Mouse (Mus musculus): ENCODE results near the gene Kif14. TPM values are rescaled to one million over a fixed set of nuclear protein-coding genes. Genes with fewer than 3 reads are reported as not detected.
"Not testable (repeated sequence)": the region's sequence is repeated elsewhere in the genome, so short reads cannot be mapped to it uniquely, and the experiment has no call there.

The Kif14 gene
- polyA plus RNA-seq, 3 experiments from 2014 or later: 0.77 to 8.2 (median 3.9) TPM

- no peak for ATAC-seq
These were observed 26.1 kb downstream of the Kif14 start for GRCm38 (mm10) chr1:136492232-136492631.

GRCm38 (mm10) chr1:136499317-136499716 is 33.2 kb downstream of the Kif14 start:
- ATAC-seq: no peak

GRCm38 (mm10) chr1:136502936-136503335 is 36.8 kb downstream of the Kif14 start:
- ATAC-seq: no peak

GRCm38 (mm10) chr1:136506255-136506654 is 40.1 kb downstream of the Kif14 start:
- not testable (repeated sequence) for ATAC-seq

GRCm38 (mm10) chr1:136512317-136512716 is 46.2 kb downstream of the Kif14 start:
- ATAC-seq: no peak

- no peak for ATAC-seq
These were observed 47.0 kb downstream of the Kif14 start for GRCm38 (mm10) chr1:136513181-136513580.

- no peak for ATAC-seq
These were observed 52.7 kb downstream of the Kif14 start for GRCm38 (mm10) chr1:136518699-136519356.

- ATAC-seq: no peak
These were observed 55.3 kb downstream of the Kif14 start for GRCm38 (mm10) chr1:136521363-136521937.

- peak; percentile 48 for ATAC-seq
These were observed 58.8 kb downstream of the Kif14 start for GRCm38 (mm10) chr1:136524917-136525316.

GRCm38 (mm10) chr1:136525818-136526217 is 59.7 kb downstream of the Kif14 start:
- ATAC-seq: no peak

GRCm38 (mm10) chr1:136527163-136527562 is 61.0 kb downstream of the Kif14 start:
- no peak for ATAC-seq

GRCm38 (mm10) chr1:136532556-136532955 is 66.4 kb downstream of the Kif14 start:
- ATAC-seq: no peak

GRCm38 (mm10) chr1:136536947-136537346 is 70.8 kb downstream of the Kif14 start:
- no peak for ATAC-seq

GRCm38 (mm10) chr1:136538247-136538646 is 72.1 kb downstream of the Kif14 start:
- ATAC-seq: peak; percentile 91

- no peak for ATAC-seq
These were observed 74.3 kb downstream of the Kif14 start for GRCm38 (mm10) chr1:136540407-136540895.

GRCm38 (mm10) chr1:136541618-136542376 is 75.7 kb downstream of the Kif14 start:
- ATAC-seq: no peak

GRCm38 (mm10) chr1:136543920-136544319 is 77.8 kb downstream of the Kif14 start:
- ATAC-seq: no peak

- no peak for ATAC-seq
These were observed 80.9 kb downstream of the Kif14 start for GRCm38 (mm10) chr1:136547068-136547467.

- no peak for ATAC-seq
These were observed 84.1 kb downstream of the Kif14 start for GRCm38 (mm10) chr1:136550285-136550684.

GRCm38 (mm10) chr1:136550851-136551540 is 84.9 kb downstream of the Kif14 start:
- peak; percentile 77 for ATAC-seq

GRCm38 (mm10) chr1:136554686-136555085 is 88.5 kb downstream of the Kif14 start:
- no peak for ATAC-seq

GRCm38 (mm10) chr1:136555892-136556291 is 89.7 kb downstream of the Kif14 start:
- ATAC-seq: no peak

- ATAC-seq: not testable (repeated sequence)
These were observed 90.5 kb downstream of the Kif14 start for GRCm38 (mm10) chr1:136556643-136557042.
